Mouse (Mus musculus) embryonic fibroblast, embryonic 13.5 days (primary cell): ENCODE measurements around the gene Mast3.

Source experiments
- CTCF ChIP-seq: IDR thresholded peaks from 2 replicates; pipeline ENCODE4 v1.5.1; 2011; ENCODE audit warnings: mild to moderate bottlenecking, control low read depth, low read length, moderate library complexity, borderline replicate concordance; ENCODE audit not compliant: insufficient read depth
- POLR2A ChIP-seq: IDR thresholded peaks from 2 replicates; pipeline ENCODE4 v1.6.1; 2011; ENCODE audit warnings: low read depth, mild to moderate bottlenecking, control low read depth, low read length, moderate library complexity

DNA sequence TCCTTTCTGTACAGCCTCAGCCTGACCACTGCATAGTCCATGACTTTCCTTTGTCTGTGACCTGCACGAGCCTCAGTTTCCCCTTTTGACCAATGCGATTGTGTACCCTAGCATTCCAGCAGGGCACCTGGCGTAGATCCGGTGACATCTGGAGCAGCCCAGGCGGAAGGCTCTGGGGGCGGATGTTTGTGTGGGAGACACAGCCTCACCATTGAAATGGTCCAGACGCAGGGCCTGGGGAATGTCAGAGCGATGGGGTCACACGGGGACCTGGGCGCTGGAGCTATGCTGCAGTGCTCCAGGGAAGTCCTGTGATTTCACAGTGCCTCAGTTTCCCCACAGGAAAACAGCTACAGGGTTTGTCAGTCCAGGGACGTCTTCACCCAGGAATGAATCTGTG, 62.7 kb downstream of the Mast3 start:
- TF ChIP-seq CTCF (no peak), POLR2A (no peak)
